Mouse (Mus musculus): Measurements from ENCODE around the gene Gm10972.
"Not testable (repeated sequence)": the region's sequence is repeated elsewhere in the genome, so short reads cannot be mapped to it uniquely, and the experiment has no call there.

Gene Gm10972
- long read RNA-seq, experiment 1 = 0 reads
- long read RNA-seq, experiment 2 = 0 reads

DNA sequence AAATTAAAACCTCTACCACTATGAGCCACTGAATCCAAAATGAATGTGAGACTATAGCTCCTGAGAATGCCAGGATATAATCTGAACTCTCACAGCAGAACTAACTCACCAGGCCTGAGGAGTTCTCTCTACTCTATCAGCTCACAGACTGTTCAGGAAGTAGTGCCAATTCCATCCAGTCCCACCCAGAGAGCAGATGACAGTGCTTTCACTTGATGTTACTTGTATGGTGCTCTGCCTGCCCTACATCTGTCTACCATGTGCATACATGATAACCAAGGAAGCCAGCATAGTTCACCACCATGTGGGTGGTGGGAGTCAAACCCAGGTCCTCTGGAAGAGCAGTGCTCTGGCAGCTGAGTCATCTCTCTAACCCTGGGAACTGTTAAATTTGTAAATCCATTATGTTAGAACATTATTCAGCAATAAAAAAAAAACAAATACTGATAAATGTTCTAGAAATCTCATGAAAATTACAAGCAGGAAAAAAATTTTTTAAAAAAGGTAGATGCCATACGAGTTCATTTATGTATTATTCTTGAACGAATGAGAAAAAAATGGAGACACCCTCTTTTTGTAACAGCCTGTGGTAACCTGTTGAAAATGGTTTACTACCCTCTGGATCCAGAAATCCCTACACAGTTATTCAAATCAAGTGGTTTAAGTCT, at the start of gene Gm10972:
Gm10972 (plus strand) TSS at position 618 of the 668 bp plus-strand sequence.
- intact Hi-C loops (cut with DNase I) = not testable (repeated sequence)

- intact Hi-C loops (cut with DNase I) = no loop called here
Measured at GRCm38 (mm10) chr3:94595871-94596287, 47.0 kb upstream of the Gm10972 start.

GRCm38 (mm10) chr3:94597224-94597779, 45.6 kb upstream of the Gm10972 start:
- intact Hi-C loops (cut with DNase I) = no loop called here

- intact Hi-C loops (cut with DNase I) = loop anchor here (2.0 to 5.0 kb wide), 3 partner anchors 65 to 235 kb away; no protein-coding TSS in a partner anchor
Measured at GRCm38 (mm10) chr3:94601959-94602358, 41.0 kb upstream of the Gm10972 start.

DNA sequence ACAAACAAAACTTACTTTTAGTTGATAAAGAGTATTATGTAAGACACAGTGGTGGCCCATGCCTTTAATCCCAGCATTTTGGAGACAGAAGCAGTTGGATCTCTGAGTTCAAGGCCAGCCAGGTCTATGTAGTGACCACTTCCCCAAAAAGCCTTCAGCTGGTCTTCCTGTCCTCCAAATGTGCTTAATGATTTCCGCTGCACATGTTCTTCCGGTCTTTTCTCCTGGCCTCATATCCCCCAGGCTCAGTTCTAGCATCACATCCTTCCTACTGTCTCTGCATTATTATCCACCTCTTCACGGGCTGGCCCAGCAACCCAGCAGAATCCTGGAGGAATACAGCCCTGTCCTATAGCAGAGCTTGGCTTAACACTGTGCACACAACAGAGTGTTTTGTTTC, 33.3 kb upstream of the Gm10972 start:
- intact Hi-C loops (cut with DNase I) = loop anchor here (10.0 kb wide), 2 partner anchors 55 to 115 kb away; no protein-coding TSS in a partner anchor

DNA sequence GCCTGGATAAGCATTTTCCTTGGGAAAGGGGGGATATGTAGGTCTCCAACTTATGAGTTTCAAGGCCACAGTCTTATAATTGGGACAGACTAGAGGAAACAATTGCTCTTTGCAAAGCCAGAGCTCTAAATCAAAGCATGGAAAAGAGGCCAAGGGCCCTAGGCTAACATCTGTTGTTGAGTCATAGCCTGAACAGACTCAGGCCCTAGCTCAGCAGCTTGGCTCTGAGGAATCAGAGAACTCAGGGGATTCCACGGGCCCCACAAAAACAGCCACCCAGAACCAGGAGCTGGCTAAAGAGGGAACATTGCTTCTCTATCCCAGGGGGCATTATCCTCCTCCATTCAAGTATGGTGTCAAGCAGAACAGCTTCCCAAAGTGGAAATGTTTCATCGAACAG, 32.3 kb upstream of the Gm10972 start:
- intact Hi-C loops (cut with DNase I) = loop anchor here (10.0 kb wide), 2 partner anchors 54 to 114 kb away; no protein-coding TSS in a partner anchor

DNA sequence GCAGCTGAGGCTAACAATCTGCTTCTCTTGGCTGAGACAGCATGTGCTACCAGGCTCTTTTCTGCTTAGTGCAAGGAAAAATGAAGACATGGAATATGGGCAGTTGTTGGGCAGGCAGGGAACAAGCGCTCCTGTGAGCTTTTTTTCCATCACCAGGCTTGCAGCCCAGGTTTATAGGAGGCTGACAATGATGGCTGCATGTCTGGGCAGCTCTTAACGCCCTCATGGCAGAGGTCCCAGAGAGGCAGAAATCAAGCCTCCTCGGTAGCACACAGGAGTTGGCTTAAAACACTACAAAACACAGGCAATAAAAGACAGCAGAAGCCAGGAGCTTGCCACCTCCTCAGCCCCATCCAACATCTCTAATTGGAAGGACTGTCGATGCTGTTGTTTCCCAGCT, 31.6 kb upstream of the Gm10972 start:
- intact Hi-C loops (cut with DNase I) = loop anchor here (10.0 kb wide), 2 partner anchors 53 to 113 kb away; no protein-coding TSS in a partner anchor

DNA sequence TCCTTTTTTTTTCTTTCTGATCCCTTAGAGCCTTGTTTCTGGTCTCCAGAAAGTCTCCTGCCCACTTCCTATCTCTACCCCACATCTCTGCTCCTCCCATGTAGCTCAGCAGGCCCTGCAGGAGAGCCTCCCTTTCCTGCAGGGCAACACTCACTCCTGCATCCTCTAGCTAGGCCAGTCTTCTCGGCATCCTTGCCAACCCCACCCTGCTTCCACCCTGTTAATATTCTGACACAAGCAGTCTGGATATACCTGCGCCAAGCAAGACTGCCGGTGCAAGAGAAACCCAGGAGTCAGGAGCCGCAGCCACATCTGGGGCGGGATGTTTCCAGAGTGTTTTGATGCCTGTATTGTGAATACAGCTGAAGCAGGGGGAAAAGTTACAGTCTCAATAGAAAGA, 31.1 kb upstream of the Gm10972 start:
- intact Hi-C loops (cut with DNase I) = loop anchor here (10.0 kb wide), 2 partner anchors 53 to 113 kb away; no protein-coding TSS in a partner anchor

DNA sequence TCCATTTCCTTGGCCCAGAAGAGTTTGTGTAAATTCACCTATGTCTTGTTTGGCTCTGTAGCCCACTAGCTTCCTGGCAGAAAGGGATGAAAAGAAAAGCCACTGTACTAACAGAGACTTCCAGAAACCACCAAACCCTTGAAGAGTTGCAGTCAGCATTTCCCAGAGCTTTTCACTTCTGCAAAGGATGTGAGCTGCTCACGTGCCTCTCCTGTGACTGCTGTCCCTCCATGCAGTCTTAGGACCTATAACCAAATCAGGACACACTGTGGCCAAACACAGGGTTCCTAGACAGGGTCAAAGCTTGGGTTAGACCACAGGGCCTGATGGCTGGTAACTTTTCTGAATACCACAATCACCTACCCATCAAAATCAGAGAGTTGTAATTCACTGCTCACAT, 30.6 kb upstream of the Gm10972 start:
- intact Hi-C loops (cut with DNase I) = loop anchor here (10.0 kb wide), 2 partner anchors 53 to 113 kb away; no protein-coding TSS in a partner anchor

DNA sequence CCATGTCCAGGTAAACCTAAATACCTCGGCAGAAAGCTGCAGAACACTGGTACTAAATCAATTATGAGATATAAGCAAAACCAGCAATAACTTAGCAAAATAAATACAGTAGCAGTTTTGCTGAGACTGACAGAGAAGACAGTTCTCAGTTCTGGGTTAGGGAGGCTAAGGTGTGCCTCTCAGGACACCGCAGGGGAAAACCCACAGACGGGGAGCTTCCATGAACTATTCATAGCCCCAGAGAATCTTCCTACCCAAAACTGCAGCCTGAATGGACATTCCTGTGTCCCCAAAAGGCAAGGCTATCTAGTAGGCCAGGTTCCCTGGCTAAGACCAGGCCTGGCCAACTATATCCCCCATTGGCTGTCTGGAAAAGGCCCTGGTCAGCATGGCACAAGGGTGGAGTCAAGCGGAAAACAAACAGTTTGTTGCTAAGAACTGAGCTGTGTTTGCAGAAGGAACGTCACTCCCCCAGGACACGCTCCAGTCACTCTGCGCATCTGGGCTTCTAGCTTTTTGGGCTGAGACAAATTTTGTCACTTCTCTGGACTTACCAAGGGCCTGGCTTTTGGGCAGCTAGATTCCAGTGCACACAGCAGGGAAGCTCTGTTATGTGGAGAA, 29.5 kb upstream of the Gm10972 start:
- intact Hi-C loops (cut with DNase I) = loop anchor here (10.0 kb wide), 2 partner anchors 51 to 111 kb away; no protein-coding TSS in a partner anchor

DNA sequence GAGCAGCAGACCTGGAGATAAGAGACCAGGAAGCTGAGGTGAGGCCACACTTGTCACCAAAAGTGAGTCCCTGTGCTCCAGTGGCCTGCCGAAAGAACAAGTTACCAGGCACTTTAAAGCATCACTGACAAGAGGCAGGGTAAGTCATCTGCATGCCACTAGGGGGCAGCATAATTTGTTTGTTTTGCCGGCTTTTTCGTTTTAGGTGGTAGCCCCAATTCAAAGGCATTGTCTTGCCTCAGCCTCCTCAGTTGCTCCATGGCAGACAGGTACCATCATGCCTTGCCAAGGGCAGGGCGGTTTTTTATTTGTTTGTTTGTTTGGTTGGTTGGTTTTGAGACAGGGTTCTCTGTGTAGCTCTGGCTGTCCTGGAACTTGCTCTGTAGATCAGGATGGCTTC, 26.2 kb upstream of the Gm10972 start:
- intact Hi-C loops (cut with DNase I) = loop anchor here (10.0 kb wide), 2 partner anchors 48 to 108 kb away; no protein-coding TSS in a partner anchor

DNA sequence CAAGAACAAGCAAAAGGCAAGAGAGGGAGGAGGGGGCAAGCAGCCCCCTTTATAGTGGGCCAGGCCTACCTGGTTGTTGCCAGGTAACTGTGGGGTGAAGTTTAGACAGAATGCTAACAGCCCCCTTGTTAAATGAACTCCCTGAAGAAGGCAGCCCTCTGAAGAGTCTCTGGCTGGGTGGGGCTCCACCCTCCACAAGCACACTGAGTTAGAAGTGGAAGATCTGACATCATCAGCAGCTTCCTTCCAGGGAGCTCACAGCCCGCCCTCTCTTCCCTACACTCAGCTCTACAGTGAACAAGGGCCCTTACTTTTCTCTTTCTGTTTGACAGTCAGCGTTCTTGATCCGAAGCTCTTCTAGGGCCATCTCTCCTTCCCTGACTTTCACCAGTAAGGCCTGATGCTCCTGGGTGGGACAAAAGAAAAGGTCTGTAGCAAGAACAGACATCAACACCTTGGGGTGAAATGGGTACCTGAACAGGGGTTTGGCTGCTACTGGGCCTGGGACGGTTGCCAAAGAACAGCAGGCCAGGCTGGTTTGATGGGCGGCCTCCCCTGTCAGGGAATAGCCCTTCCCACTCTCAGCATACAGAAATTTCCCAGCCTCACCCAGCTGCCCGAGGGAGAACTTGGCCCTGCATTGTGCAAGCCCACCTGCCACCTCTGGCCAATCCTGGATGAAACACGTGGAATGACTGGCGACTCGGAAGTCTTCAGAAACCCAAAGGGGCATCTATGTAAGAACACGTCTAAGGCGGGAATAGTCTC, 21.0 kb upstream of the Gm10972 start:
- intact Hi-C loops (cut with DNase I) = no loop called here

- intact Hi-C loops (cut with DNase I) = no loop called here
Measured at GRCm38 (mm10) chr3:94622550-94622949, 20.4 kb upstream of the Gm10972 start.

DNA sequence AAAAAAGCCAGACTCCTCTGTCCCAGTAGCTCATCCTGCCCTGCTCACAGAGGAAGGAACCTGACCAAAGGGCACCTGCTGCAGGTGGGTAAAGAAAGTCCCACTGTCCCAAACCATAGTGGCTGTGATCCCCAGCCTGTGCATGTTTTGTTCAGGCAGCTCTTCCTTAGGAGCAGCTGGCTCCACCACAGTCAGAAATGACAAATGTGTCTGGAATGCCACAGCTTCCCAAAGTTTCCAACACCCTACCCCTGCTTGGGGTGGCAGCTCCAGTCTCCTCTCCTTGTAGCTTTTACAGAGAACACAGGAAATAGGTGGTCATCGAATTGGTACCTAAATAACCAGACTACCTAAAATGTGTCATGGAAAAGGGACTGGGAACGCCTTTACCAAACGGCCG, 18.6 kb upstream of the Gm10972 start:
- intact Hi-C loops (cut with DNase I) = no loop called here

DNA sequence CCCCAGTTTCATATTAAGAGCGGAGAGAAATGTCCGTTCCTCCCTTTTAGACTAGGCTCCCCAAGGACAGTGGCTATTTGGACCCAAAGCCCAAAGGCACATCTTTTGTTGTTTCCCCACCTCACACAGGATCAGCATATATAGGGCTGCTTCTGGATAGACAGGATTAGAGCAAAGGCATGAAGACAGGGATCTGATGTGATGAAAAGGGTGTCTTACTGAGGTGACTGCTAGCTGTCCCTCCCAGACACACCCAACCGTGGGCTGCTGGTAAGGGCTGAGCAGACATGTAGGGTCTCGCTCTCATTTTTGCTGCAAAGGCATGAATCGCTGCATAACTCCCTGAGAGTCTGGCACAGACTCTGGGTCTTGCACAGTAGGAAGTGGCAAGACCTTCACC, 14.2 kb upstream of the Gm10972 start:
- intact Hi-C loops (cut with DNase I) = no loop called here

- intact Hi-C loops (cut with DNase I) = no loop called here
Measured at GRCm38 (mm10) chr3:94629876-94630275, 13.0 kb upstream of the Gm10972 start.

- intact Hi-C loops (cut with DNase I) = no loop called here
Measured at GRCm38 (mm10) chr3:94648755-94649590, 6.1 kb downstream of the Gm10972 start.

GRCm38 (mm10) chr3:94650409-94650808, 7.5 kb downstream of the Gm10972 start:
- intact Hi-C loops (cut with DNase I) = no loop called here

- intact Hi-C loops (cut with DNase I) = not testable (repeated sequence)
Measured at GRCm38 (mm10) chr3:94653967-94654366, 11.1 kb downstream of the Gm10972 start.
